Mouse (Mus musculus) CH12.LX (cell line): Measurements from ENCODE around the gene Kif6. TPM values are rescaled to one million over a fixed set of nuclear protein-coding genes. Genes with fewer than 3 reads are reported as not detected.

Experiments
- DNase-seq: peaks from one replicate; pipeline ENCODE4 v3.0.0-alpha.2; 2013; ENCODE audit errors: extremely low read depth
- H3K27ac ChIP-seq: 2 replicates; pipeline ENCODE4 v1.5.1; 2012; ENCODE audit warnings: low read depth, mild to moderate bottlenecking, control low read depth, moderate library complexity; ENCODE audit not compliant: insufficient read depth
- H3K27me3 ChIP-seq: replicated peaks from 2 replicates; pipeline ENCODE3; 2012; ENCODE audit warnings: inconsistent platforms
- H3K36me3 ChIP-seq, 2 experiments: replicated peaks in 1 of 2; 2 replicates each; pipeline versions ENCODE3 to v1.6.1; 2012; ENCODE audit warnings: inconsistent platforms in 1 of 2, low read length in 1 of 2, mild to moderate bottlenecking in 1 of 2, mixed read lengths in 1 of 2, moderate library complexity in 1 of 2; ENCODE audit not compliant: control insufficient read depth in 1 of 2, insufficient read depth in 1 of 2
- H3K4me1 ChIP-seq, 2 experiments: 2 replicates each; pipeline ENCODE4 v1.6.1; 2012; ENCODE audit warnings: inconsistent platforms in 1 of 2, moderate library complexity in 1 of 2; ENCODE audit not compliant: insufficient read depth in 2 of 2, control insufficient read depth in 1 of 2
- H3K4me2 ChIP-seq: 2 replicates; pipeline ENCODE4 v1.6.1; 2012; ENCODE audit warnings: low read depth, mild to moderate bottlenecking, control low read depth; ENCODE audit not compliant: poor library complexity, insufficient read depth, severe bottlenecking
- H3K4me3 ChIP-seq, 3 experiments: fragments of 150-350 bp in 1 of 3; sonication (generic) in 1 of 3; replicated peaks in 1 of 3; 2 replicates each; pipeline versions ENCODE3 to v1.5.1; 2011 to 2012; ENCODE audit warnings: low read depth in 2 of 3, low read length in 2 of 3, mild to moderate bottlenecking in 2 of 3, moderate library complexity in 2 of 3, control low read depth in 1 of 3, improper control_type of control experiment in 1 of 3, inconsistent platforms in 1 of 3, mixed read lengths in 1 of 3; ENCODE audit not compliant: poor library complexity in 1 of 3
- H3K79me2 ChIP-seq: replicated peaks from 2 replicates; pipeline ENCODE4 v1.6.1; 2012; ENCODE audit warnings: mild to moderate bottlenecking, moderate library complexity; ENCODE audit not compliant: control insufficient read depth, poor library complexity, insufficient read depth, severe bottlenecking; ENCODE audit errors: extremely low read depth
- H3K9ac ChIP-seq: 2 replicates; pipeline ENCODE4 v1.6.1; 2012; ENCODE audit warnings: low read depth, mild to moderate bottlenecking, control low read depth, moderate library complexity; ENCODE audit not compliant: insufficient read depth
- H3K9me3 ChIP-seq: replicated peaks from 2 replicates; pipeline ENCODE3; 2012; ENCODE audit warnings: low read length, inconsistent platforms, mixed read lengths
- CHD1 ChIP-seq: IDR thresholded peaks from 2 replicates; pipeline ENCODE4 v1.6.1; 2012; ENCODE audit warnings: low read depth, low read length, improper control_type of control experiment, inconsistent platforms
- CHD2 ChIP-seq: IDR thresholded peaks from 2 replicates; pipeline ENCODE4 v1.6.1; 2011; ENCODE audit warnings: low read length, improper control_type of control experiment
- CTCF ChIP-seq, 2 experiments: IDR thresholded peaks in 1 of 2; conservative IDR thresholded peaks in 1 of 2; 2 replicates each; pipeline ENCODE4 v1.5.1; 2011 to 2012; ENCODE audit warnings: low read depth in 2 of 2, low read length in 2 of 2, improper control_type of control experiment in 1 of 2, inconsistent platforms in 1 of 2, mild to moderate bottlenecking in 1 of 2, moderate library complexity in 1 of 2
- ETS1 ChIP-seq: conservative IDR thresholded peaks from 2 replicates; pipeline ENCODE4 v1.6.1; 2012; ENCODE audit warnings: low read depth, mild to moderate bottlenecking, inconsistent platforms, low read length, improper control_type of control experiment, moderate library complexity
- GABPA ChIP-seq: IDR thresholded peaks from 2 replicates; pipeline ENCODE4 v1.6.1; 2012; ENCODE audit warnings: low read depth, low read length, improper control_type of control experiment, inconsistent platforms; ENCODE audit not compliant: insufficient replicate concordance
- HCFC1 ChIP-seq: IDR thresholded peaks from 2 replicates; pipeline ENCODE4 v1.6.1; 2012; ENCODE audit warnings: low read depth, mild to moderate bottlenecking, inconsistent platforms, low read length, improper control_type of control experiment
- IRF4 ChIP-seq: IDR thresholded peaks from 2 replicates; pipeline ENCODE4 v1.6.1; 2014; ENCODE audit warnings: low read depth, mild to moderate bottlenecking, inconsistent platforms, low read length, improper control_type of control experiment
- JUND ChIP-seq: conservative IDR thresholded peaks from 2 replicates; pipeline ENCODE4 v1.6.1; 2011; ENCODE audit warnings: low read depth, low read length, improper control_type of control experiment
- MAFK ChIP-seq: IDR thresholded peaks from 2 replicates; pipeline ENCODE4 v1.6.1; 2011; ENCODE audit warnings: low read length, improper control_type of control experiment; ENCODE audit not compliant: insufficient replicate concordance
- MAX ChIP-seq: IDR thresholded peaks from 2 replicates; pipeline ENCODE4 v1.6.1; 2011; ENCODE audit warnings: low read length, improper control_type of control experiment
- MAZ ChIP-seq: IDR thresholded peaks from 2 replicates; pipeline ENCODE4 v1.6.1; 2012; ENCODE audit warnings: low read depth, mild to moderate bottlenecking, inconsistent platforms, low read length, improper control_type of control experiment, moderate library complexity
- NELFE ChIP-seq: IDR thresholded peaks from 2 replicates; pipeline ENCODE4 v1.6.1; 2011; ENCODE audit warnings: low read depth, low read length, improper control_type of control experiment
- POLR2AphosphoS2 ChIP-seq: IDR thresholded peaks from 2 replicates; pipeline ENCODE4 v1.6.1; 2011; ENCODE audit warnings: low read depth, low read length, improper control_type of control experiment
- RAD21 ChIP-seq: IDR thresholded peaks from 2 replicates; pipeline ENCODE4 v1.6.1; 2011; ENCODE audit warnings: low read depth, mild to moderate bottlenecking, low read length, improper control_type of control experiment, moderate library complexity
- SMC3 ChIP-seq: IDR thresholded peaks from 2 replicates; pipeline ENCODE4 v1.6.1; 2011; ENCODE audit warnings: low read depth, low read length, improper control_type of control experiment
- TCF12 ChIP-seq: IDR thresholded peaks from 2 replicates; pipeline ENCODE4 v1.6.1; 2014; ENCODE audit warnings: low read depth, mild to moderate bottlenecking, inconsistent platforms, low read length, improper control_type of control experiment
- UBTF ChIP-seq: IDR thresholded peaks from 2 replicates; pipeline ENCODE4 v1.6.1; 2012; ENCODE audit warnings: low read depth, mild to moderate bottlenecking, inconsistent platforms, low read length, improper control_type of control experiment, moderate library complexity
- ZC3H11A ChIP-seq: IDR thresholded peaks from 2 replicates; pipeline ENCODE4 v1.6.1; 2012; ENCODE audit warnings: low read depth, mild to moderate bottlenecking, inconsistent platforms, low read length, improper control_type of control experiment
- ZKSCAN1 ChIP-seq: IDR thresholded peaks from 2 replicates; pipeline ENCODE4 v1.6.1; 2012; ENCODE audit warnings: low read depth, inconsistent platforms, low read length, improper control_type of control experiment, borderline replicate concordance
- ZNF384 ChIP-seq: IDR thresholded peaks from 2 replicates; pipeline ENCODE4 v1.6.1; 2012; ENCODE audit warnings: low read depth, low read length, improper control_type of control experiment, inconsistent platforms
- dilution Hi-C: fragments of 300-500 bp; cut with MboI; formaldehyde crosslinking; loops from 2 replicates; pipeline ENCODE4 v1.14.3; 2020; ENCODE audit warnings: low sequenced_read_pairs; ENCODE audit not compliant: extremely low pct_unique_long_range_greater_than_20kb, extremely low pct_ligation_motif_present
- in situ Hi-C: fragments of 300-500 bp; cut with MboI; formaldehyde crosslinking; loops from 3 replicates; pipeline ENCODE4 v1.14.3; 2019; ENCODE audit warnings: low sequenced_read_pairs, low pct_ligation_motif_present, low pct_unique_long_range_greater_than_20kb, mixed read lengths
- polyA plus RNA-seq: library from polyadenylated mRNA; unstranded; fragments of >175 nt; gene quantifications from 2 replicates; pipeline ENCODE4 v1.2.1, GENCODE M21; 2012; ENCODE audit warnings: low read depth; ENCODE audit not compliant: insufficient read length
- total RNA-seq, 2 experiments: library from RNA; depleted of rRNA; stranded (reverse); fragments of 300-350 nt in 1 of 2; fragments of >200 nt in 1 of 2; gene quantifications; 2 replicates each; pipeline ENCODE4 v1.2.3; 2012 to 2014

Gene Kif6
- total and polyA plus RNA-seq, 3 experiments, result not detected

DNA sequence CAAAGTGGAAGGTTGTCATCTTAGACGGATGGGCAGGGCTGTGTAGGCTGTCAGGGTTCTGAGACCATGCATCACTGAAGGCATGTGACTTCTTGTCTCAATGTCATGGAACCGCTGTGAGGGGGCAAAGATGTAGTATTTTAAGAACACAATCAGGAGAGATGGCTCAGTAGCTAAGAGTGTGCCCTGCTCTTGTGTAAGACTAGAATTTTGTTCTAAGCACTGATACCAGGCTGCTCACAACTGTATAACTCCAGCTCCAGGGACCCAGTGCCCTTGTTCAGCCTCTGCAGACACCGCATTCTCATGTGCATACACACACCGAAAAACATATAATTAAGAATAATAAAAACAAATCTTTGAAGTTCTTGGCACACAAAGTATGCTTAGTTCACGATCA, 57.5 kb downstream of the Kif6 start:
- no peak overlapping the region for H3K4me2 ChIP-seq
- TF ChIP-seq TCF12 (no peak), MAZ (no peak)
- TF ChIP-seq, all 38 proteins: peak for 0
- no peaks in the 10 kb centered on the region for H3K4me1 ChIP-seq
- no peak overlapping the region for H3K9ac ChIP-seq
- no peaks in the 10 kb centered on the region for H3K36me3 ChIP-seq
- no peak overlapping the region for H3K27ac ChIP-seq
- DNase-seq, result no peak
- H3K27me3 ChIP-seq, result peaks cover 19% of the 10 kb centered on the region
- no peak overlapping the region for H3K4me3 ChIP-seq
- in situ Hi-C loops (no loop called here), dilution Hi-C loops (no loop called here)
- peaks cover 22% of the 10 kb centered on the region for H3K9me3 ChIP-seq
- H3K79me2 ChIP-seq, result no peaks in the 10 kb centered on the region

DNA sequence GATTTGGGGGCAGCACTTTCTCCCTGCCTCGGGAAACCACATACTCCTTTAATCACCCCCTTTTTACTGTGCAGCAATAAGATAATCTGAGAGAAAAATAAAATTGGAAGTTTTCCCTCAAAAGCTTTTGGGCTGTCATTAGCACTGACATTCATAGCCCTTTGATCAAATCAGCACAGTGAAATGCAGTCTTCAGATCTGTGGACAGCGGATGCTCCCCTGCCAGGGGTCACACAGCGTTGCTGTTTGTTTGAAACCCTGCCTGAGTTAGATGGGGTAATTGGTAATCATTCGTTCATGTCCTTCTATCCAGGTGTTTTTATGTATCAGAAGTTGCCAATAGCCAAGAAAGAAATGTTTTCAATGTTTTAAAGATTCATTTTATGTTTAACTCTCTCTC, 60.7 kb downstream of the Kif6 start:
- peaks cover 27% of the 10 kb centered on the region for H3K27me3 ChIP-seq
- H3K4me3 ChIP-seq, result no peak overlapping the region
- H3K4me2 ChIP-seq, result no peak overlapping the region
- H3K9ac ChIP-seq, result no peak overlapping the region
- peaks cover 0 to 3% of the 10 kb centered on the region in 2 experiments; a peak in 1 of 4 replicates for H3K4me1 ChIP-seq
- H3K79me2 ChIP-seq, result no peaks in the 10 kb centered on the region
- no peak overlapping the region for H3K27ac ChIP-seq
- dilution Hi-C loops (no loop called here), in situ Hi-C loops (no loop called here)
- peaks cover 19% of the 10 kb centered on the region for H3K9me3 ChIP-seq
- no peaks in the 10 kb centered on the region for H3K36me3 ChIP-seq
- no peak for TF ChIP-seq ETS1
- no peak for TF ChIP-seq NELFE
- no peak for TF ChIP-seq JUND
- no peak for TF ChIP-seq MAX
- TF ChIP-seq ZKSCAN1, result no peak
- TF ChIP-seq CHD2, result no peak
- no peak for TF ChIP-seq GABPA
- no peak for TF ChIP-seq ZC3H11A
- TF ChIP-seq MAFK, result no peak
- TF ChIP-seq HCFC1, result no peak
- no peak for TF ChIP-seq SMC3
- TF ChIP-seq TCF12, result no peak
- TF ChIP-seq MAZ, result no peak
- TF ChIP-seq RAD21, result no peak
- TF ChIP-seq CTCF (conservative IDR thresholded peaks at IDR 0.05 in 1 of 2, IDR thresholded peaks at IDR 0.05 in 1 of 2; ENCODE audit: low read depth in 2 of 2, low read length in 2 of 2), result no peak
- no peak for TF ChIP-seq IRF4
- no peak for TF ChIP-seq POLR2AphosphoS2
- TF ChIP-seq ZNF384, result no peak
- no peak for TF ChIP-seq UBTF
- no peak for TF ChIP-seq CHD1
- no peak for DNase-seq
